Mouse (Mus musculus) small intestine, adult 2 months (tissue): Measurements from ENCODE around the gene Dchs2. TPM values are rescaled to one million over a fixed set of nuclear protein-coding genes. Genes with fewer than 3 reads are reported as not detected.

ENCODE experiments used
- H3K27ac ChIP-seq: fragments of 200-500 bp; 2 replicates; pipeline ENCODE4 v1.5.1; 2012; ENCODE audit warnings: low read depth, low read length, control low read depth, inconsistent platforms; ENCODE audit not compliant: insufficient read depth
- H3K27me3 ChIP-seq: fragments of 200-500 bp; 2 replicates; pipeline ENCODE4 v1.6.1; 2012; ENCODE audit warnings: mild to moderate bottlenecking, moderate library complexity, low read length, inconsistent platforms; ENCODE audit not compliant: control insufficient read depth, insufficient read depth
- H3K36me3 ChIP-seq: fragments of 200-500 bp; 2 replicates; pipeline ENCODE4 v1.6.1; 2012; ENCODE audit warnings: mild to moderate bottlenecking, low read length, control low read depth, inconsistent platforms; ENCODE audit not compliant: control insufficient read depth, insufficient read depth
- H3K4me1 ChIP-seq: fragments of 200-500 bp; 2 replicates; pipeline ENCODE4 v1.6.1; 2012; ENCODE audit warnings: low read length, inconsistent platforms, mixed read lengths; ENCODE audit not compliant: control insufficient read depth, insufficient read depth, insufficient read length
- H3K4me3 ChIP-seq: fragments of 200-500 bp; 2 replicates; pipeline ENCODE4 v1.5.1; 2012; ENCODE audit warnings: low read depth, mild to moderate bottlenecking, control low read depth, inconsistent platforms, low read length, moderate library complexity
- CTCF ChIP-seq: fragments of 200-500 bp; IDR thresholded peaks from 2 replicates; pipeline ENCODE4 v1.5.1; 2012; ENCODE audit warnings: low read depth, mild to moderate bottlenecking, control low read depth, inconsistent platforms, low read length, moderate library complexity, mixed read lengths; ENCODE audit not compliant: insufficient replicate concordance, insufficient read length; ENCODE audit errors: extremely low read depth
- POLR2A ChIP-seq: fragments of 200-500 bp; IDR thresholded peaks from 2 replicates; pipeline ENCODE4 v1.6.1; 2012; ENCODE audit warnings: low read depth, mild to moderate bottlenecking, control low read depth, inconsistent platforms, low read length, moderate library complexity
- WGBS: fragments of 180-500 bp; shearing (Covaris S2); methylation state at CpG from one replicate; pipeline ENCODE4 v1.1.7; 2018; 5-methylcytosine and 5-hydroxymethylcytosine counted together
- polyA plus RNA-seq: library from polyadenylated mRNA; depleted of rRNA; stranded (reverse); fragments of >200 nt; gene quantifications from 2 replicates; pipeline ENCODE4 v1.2.3, GENCODE M21; 2012

The Dchs2 gene
- polyA plus RNA-seq, 1 experiment: 0.06 TPM

DNA sequence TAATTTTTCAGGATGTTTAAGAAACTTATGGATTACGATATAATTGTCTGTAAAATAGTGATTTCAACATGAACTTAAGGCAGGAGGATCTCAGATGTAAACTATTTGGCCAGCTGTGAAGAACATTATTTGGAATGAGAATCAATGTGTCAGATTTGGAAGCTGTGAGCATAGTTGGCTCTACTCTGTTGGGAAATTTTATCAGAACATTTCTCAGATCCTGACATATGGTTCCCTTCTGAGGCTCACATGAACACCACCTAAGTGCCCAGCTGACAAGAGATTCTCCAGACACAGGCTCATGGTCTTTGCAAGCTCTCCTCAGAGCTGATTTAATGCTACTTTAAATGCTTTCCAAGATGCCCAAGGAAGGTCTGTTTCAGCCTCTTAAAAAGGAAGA, 156.1 kb downstream of the Dchs2 start:
- WGBS: 61% methylated on average over 1 of the region's 1 CpGs
- H3K4me3 ChIP-seq: no peak overlapping the region
- H3K4me1 ChIP-seq: no peaks in the 10 kb centered on the region
- no peaks in the 10 kb centered on the region for H3K36me3 ChIP-seq
- H3K27me3 ChIP-seq: no peaks in the 10 kb centered on the region
- H3K27ac ChIP-seq: no peak overlapping the region
- no peak for TF ChIP-seq CTCF
- no peak for TF ChIP-seq POLR2A

DNA sequence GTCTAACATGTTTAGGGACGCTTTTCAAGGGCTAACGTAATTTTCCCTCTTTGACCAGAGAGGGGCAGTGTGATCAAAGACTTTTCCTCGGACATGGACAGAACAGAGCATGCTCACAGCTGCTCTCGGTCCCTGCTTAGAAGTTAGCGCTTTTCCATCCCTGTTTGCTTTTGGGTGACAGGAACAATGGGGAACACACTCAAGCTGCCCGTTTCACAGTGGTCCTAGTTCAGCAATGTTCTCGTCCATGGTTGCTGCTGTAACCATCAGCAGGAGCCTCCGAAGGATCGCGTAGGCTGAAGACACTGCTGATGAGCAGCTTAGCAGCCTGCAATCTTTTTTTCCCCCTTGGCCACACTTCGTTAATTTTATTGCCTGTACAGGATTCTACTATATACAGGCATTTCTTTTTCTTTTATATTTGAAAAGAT, 159.2 kb downstream of the Dchs2 start:
- H3K27ac ChIP-seq: no peak overlapping the region
- no peaks in the 10 kb centered on the region for H3K4me1 ChIP-seq
- 10% methylated on average over 11 of the region's 11 CpGs for WGBS
- H3K4me3 ChIP-seq: peak overlapping the region; percentile 37
- no peaks in the 10 kb centered on the region for H3K27me3 ChIP-seq
- no peaks in the 10 kb centered on the region for H3K36me3 ChIP-seq
- TF ChIP-seq CTCF (0 out of 2 replicates have a peak, but pooled peaks have one; percentile 8), POLR2A (no peak)

DNA sequence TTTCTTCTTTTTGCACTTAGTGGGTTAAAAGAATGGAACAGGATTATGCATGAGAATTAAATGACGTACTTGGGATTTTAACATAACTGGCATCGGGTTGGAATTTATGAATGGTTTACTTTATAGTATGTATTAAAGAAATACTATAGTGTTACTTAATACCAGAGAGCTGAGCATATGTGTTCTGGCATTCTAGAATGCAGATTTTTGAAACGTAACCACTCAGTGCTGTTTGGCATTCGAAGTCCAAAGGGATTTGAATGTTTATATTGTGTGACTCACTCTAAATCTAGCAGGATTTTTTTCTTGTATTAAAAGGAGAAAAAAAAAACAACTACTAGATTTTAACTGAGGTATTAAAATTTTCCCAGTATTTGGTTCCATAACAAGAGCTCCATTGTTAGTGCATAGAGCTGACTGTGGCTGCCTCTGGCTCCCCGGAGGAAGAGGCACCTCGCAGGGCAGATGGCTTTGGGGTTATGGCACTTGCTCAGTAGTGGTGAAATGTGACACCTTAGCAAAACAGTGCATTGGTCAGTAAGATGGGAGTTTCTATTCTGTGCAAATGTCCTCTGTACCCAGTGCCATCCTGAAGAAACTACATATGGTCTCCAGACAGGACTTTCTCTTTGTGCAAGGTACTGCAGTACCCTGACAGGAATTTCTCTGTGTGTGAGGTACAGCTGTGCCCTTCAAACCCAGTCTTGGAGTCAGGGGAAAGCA, 160.5 kb downstream of the Dchs2 start:
- 65% methylated on average over 6 of the region's 6 CpGs for WGBS
- no peaks in the 10 kb centered on the region for H3K4me1 ChIP-seq
- H3K36me3 ChIP-seq: no peaks in the 10 kb centered on the region
- H3K27ac ChIP-seq: no peak overlapping the region
- TF ChIP-seq POLR2A: no peak
- TF ChIP-seq CTCF: no peak
- no peak overlapping the region for H3K4me3 ChIP-seq
- H3K27me3 ChIP-seq: no peaks in the 10 kb centered on the region

DNA sequence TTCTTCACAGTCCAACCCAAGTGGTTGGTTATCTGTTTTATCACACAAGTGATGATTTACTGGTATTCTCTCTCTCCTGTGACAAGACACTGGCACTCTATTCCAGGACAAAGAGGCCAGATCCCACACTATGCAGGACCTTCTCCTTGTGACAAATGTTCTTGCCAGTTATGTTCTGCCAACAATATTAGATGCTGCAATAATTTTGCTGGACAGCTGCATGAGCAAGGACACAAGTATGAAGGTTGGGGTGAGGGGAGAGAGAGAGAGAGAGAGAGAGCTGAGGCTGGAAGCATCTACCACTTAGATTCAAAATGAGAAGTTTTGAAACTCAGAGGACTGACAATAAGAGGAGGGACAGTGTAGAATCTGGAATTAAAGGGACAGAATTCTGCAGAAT, 162.7 kb downstream of the Dchs2 start:
- Histone ChIP-seq H3K4me1 (no peaks in the 10 kb centered on the region), H3K4me3 (no peak overlapping the region), H3K36me3 (no peaks in the 10 kb centered on the region), H3K27me3 (no peaks in the 10 kb centered on the region), H3K27ac (no peak overlapping the region)
- TF ChIP-seq CTCF (no peak), POLR2A (no peak)

DNA sequence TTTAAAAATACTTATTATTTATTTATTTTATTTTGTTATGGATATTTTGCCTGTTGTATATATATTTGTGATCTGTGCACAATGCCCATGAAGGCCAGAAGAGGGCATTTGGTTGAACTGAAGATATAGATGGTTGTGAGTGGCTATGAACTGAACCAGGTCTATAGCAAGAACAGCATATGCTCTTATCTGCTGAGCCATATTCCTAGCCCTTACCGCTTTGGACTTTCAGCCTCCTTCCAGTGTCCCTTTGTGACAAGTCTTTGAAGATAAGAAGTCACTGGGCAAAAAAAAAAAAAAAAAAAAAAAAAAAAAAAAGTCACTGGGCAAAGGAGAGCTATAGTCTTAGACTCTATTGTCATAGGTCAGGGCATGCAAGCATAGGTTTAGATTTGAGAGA, 163.2 kb downstream of the Dchs2 start:
- Histone ChIP-seq H3K4me1 (no peaks in the 10 kb centered on the region), H3K36me3 (no peaks in the 10 kb centered on the region), H3K4me3 (no peak overlapping the region), H3K27ac (no peak overlapping the region), H3K27me3 (no peaks in the 10 kb centered on the region)
- WGBS: 46% methylated on average over 1 of the region's 1 CpGs
- TF ChIP-seq POLR2A (no peak), CTCF (no peak)

DNA sequence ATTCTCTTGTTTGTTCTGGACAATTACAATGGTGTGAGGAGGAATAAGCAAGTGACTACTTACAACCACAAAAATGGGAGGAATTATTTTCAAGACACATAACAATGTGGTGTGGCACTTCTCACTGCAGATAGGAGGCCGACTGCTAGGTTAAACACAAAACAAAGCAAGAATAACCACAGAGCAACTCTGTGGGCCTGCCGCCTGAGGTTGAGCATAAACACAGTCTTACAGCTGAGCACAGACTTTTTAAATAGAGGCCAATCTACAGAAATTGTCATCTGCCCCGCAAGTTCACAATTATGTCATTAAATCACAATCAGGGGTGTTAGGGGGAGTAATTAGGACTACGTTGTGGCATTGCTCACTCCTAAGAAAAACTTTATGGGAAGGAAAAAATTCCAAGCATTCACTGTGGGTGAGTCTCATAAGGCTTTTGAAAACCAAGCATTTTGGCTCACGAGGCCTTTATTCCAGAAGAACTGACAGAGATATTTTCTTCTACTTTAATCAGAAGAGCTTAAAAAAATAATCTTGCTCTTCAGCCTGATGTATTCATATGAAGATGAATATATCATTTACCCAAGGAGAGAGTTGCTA, 172.1 kb downstream of the Dchs2 start:
- Histone ChIP-seq H3K4me1 (no peaks in the 10 kb centered on the region), H3K27me3 (no peaks in the 10 kb centered on the region), H3K27ac (no peak overlapping the region), H3K36me3 (no peaks in the 10 kb centered on the region), H3K4me3 (no peak overlapping the region)
- WGBS: 66% methylated on average over 5 of the region's 5 CpGs
- TF ChIP-seq POLR2A: no peak
- no peak for TF ChIP-seq CTCF

DNA sequence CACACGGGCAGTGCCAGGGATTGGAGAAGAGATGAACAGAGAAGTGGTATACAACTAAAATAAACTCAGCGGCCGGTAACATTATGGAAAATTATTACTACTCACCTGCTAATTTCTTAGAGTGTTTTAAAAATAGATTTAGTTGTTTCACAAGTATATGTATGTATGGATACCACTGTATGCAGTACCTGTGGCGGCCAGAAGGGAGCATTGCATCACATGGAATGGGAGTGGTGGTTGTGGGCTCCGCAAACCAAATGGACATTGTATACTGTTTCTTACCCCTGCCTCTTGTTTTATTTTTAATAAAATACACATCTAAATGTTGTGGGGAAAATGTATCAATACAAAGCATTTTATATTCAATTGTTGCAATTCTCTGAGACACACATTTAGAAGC, 176.1 kb downstream of the Dchs2 start:
- Histone ChIP-seq H3K4me3 (no peak overlapping the region), H3K36me3 (no peaks in the 10 kb centered on the region), H3K27me3 (no peaks in the 10 kb centered on the region), H3K4me1 (no peaks in the 10 kb centered on the region), H3K27ac (no peak overlapping the region)
- 71% methylated on average over 5 of the region's 5 CpGs for WGBS
- TF ChIP-seq POLR2A: no peak
- TF ChIP-seq CTCF: no peak
